Mouse (Mus musculus): Measurements from ENCODE around the gene Hoxa1.

The Hoxa1 gene

DNA sequence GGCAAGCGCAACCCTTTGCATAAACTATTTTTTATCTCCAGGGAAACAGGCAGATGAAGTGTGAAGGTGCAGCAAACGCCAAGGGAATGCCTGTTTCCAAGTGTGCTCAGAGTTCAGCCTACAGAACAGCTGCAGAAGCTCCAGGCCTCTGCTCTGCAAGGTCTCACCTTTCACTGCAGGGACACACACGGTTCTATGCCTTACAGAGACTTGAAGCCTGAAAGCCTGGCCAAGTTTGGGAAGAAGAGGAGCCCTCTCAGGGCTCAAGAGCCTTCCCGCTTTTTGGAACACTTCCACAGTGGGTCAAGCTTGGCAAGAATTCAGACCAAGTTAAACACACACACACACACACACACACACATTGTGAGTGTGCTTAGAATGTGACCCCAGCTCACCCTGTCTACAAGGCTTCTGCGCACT is 31.1 kb upstream of the Hoxa1 start:
- DNase-seq = no peak

DNA sequence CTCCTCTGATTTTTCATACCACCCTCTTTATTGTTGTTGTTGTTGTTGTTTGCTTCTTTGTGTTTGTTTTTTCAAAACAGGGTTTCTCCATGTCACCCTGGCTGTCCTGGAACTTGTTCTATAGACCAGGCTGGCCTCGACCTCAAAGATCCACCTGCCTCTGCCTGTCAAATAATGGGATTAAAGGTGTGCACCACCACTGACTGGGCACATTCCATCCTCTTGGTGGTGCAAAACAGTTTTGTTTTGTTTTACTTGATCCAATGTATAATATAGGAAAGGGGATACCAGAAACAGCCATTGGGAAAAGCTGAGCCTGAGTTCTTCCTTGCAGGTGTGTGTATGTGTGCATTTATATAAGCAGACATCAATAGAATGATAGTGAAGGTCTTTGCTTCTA is 28.4 kb upstream of the Hoxa1 start:
- no peak for DNase-seq

DNA sequence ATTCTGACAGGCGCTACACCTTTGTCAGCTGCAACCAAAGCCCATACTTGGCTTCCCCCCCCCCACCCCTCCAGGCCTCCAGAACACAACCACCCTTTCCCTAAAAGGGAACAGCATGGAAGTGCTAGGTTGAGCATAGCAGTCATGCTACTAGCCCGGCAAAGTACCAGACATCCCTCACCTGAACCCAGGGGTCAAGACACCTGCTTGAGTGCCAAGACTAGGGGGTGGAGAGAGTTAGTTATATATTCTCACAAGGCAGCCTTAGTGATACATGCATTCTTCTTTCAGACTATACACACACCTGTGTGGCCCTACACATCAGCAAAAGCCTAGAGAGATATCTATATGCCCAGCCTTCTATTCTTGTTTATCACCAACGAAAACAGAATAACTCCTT is 27.7 kb upstream of the Hoxa1 start:
- no peak for DNase-seq

DNA sequence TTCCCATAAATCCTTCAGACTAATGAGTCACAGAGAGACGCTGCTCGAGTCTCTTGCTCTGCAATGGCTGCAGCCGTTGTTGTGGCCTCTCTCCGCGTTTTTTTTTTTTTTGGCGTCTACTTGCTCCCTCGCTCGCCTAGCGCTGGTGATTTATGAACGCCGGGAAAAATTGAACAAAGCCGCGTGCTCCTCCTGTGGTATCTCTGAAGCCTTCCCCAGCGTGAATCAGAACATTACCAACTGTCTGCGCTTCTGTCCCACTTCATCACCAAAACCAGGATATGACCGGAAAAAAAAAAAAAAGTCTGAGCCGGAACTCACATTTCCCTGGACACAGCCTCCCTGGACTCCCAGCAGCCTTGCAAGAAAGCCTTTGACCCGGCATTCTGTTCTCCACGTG is 27.1 kb upstream of the Hoxa1 start:
- no peak for DNase-seq

DNA sequence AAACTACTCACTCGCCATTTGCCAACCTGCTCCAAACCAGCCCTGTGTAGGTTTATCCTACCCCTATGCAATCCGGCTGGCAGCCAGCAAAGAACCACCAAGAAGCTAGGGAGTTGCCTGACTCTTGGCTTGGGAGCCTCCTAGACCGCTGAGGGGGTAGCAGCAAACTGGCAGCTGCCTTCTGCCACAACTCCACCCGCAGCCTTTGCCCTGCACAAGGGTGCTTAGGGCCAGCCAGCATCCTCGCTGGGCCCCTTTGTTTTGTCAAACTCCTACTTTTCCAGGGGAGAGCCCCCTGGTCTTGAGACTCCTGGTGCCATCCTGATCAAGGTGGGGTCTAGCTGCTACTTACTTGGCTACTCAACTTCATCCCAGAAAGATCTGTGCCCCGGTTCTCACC is 26.6 kb upstream of the Hoxa1 start:
- no peak for DNase-seq

DNA sequence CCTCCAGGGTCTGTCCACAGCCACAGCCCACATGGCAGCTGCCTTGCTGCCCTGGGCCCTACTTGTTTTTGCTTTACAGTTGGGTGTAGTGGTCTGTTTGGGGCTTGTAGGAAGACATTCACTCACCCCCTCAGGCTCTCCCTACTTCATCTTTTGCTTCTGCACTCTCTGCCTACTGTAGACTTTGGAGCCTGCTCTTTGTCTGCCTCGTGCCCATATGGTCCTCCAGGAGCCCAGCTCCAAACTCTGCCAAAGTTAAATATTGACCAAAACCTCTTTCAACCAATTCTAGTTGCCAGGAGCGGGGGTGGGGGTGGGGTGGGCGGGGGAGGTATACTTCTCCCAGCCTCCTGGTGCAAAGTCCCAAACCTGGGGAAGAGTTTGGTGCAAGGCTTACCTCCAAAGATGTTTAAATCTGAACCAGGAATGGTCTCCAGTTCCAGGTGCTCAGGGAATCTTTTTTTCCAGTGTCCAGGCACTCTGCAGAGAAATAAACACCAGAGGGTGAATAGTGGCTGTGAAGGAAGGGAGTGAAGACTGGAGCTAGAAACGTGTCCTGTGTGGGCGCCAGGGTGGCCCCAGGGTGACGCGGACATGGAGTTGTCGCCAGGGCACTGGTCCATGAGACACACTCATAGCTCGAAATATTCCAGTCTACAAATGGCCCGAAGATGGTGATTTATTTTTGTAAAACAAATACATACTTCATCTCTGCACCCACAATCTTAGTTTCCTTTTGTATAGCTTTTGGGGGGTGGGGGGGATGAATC is 25.4 kb upstream of the Hoxa1 start:
- DNase-seq = no peak

DNA sequence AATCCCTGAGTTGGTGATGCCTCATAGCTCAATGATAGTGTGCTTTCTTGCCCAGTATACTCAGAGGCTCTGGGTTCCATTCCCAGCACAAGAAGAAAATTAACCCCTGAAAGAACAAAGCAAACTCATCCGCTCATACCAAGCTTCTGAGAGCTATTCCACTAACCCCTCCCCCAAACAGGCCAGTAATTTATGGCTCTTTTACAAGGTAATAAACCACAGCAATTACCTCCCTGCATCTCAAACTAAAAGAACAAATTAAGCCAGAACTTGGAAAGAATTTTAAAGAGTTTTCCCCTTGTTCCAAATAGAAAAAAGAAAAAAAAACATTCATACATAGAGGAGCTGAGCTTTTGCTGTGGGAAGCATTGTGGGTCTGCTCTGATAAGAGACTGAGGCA is 24.7 kb upstream of the Hoxa1 start:
- DNase-seq = no peak

DNA sequence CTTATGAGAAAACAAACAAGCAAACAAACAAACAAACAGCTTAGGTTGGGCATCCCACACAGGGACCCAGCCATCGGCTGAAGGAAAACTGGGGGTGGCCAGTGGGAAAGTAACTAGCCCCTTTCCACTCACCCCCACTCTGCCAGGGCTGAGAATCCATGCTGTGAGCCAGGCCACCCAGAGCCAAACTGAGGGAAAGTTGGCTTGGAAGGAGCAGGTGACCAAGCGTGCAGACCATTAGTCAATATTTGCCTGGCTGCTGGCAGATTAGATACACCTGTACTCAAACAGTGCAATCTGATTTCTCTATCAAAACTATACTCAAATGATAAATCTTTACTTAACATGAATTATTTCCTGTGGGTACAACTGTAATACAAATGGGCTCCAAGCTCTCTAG is 23.9 kb upstream of the Hoxa1 start:
- DNase-seq = no peak

DNA sequence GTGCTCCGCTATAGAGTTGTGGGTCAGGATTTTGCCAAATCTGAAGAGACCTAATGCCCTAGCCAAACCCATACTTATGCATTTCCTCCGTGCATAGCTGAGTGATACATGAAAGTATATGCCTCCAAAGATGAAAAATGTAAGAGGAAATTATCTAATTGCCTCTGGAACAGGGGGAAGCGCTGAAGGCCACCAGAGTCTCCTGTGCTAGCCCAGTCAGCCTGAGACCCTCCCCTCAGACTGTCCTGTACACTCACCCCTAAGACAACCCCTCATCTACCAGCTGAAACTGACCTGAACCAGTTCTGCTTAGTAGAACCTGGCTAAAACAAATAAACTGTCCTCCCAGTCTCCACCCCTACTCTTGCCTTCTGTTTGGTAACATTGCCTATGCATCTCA is 22.6 kb upstream of the Hoxa1 start:
- no peak for DNase-seq

DNA sequence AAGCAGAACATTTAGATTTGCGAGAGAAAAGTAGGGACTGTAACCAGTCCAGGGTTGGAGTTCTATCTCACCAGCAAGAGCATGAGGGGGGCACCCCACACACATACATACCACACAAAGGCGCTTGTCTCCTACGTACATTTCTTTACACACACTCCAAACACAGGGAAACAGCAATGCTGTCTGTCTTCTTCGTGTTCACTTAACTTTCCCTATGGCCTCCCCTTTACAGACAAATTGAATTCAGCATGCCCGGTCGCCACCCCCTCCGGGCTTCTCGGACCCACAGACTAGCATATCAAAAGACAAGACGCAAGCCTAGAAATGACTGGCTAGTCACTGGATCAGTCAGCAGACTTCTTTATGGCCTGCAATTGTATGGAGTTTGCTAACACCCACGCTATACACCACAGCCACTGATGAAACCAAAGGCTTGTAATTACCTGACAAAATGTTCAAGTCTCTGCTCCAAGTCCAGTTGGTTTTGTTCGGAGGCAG is 22.1 kb upstream of the Hoxa1 start:
- DNase-seq = no peak

DNA sequence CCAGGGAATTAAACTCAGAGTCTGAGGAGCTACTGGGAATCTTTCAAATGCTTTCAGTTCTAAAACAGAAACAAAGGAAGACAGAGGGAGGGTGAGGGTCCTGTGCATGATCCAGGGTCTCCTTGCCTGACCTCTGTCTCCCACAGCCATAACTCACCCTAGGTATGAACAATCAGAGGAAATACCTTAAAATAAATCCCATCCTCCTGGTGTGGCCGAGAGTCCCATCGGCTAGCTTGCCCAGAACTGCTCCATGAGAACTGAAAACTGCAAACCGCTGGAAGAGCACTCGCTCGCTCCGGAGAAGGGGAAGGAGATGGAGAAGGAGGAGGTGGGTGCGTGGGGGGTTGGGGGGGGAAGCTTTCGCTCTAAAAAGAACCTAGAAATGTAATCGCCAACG is 21.6 kb upstream of the Hoxa1 start:
- no peak for DNase-seq

DNA sequence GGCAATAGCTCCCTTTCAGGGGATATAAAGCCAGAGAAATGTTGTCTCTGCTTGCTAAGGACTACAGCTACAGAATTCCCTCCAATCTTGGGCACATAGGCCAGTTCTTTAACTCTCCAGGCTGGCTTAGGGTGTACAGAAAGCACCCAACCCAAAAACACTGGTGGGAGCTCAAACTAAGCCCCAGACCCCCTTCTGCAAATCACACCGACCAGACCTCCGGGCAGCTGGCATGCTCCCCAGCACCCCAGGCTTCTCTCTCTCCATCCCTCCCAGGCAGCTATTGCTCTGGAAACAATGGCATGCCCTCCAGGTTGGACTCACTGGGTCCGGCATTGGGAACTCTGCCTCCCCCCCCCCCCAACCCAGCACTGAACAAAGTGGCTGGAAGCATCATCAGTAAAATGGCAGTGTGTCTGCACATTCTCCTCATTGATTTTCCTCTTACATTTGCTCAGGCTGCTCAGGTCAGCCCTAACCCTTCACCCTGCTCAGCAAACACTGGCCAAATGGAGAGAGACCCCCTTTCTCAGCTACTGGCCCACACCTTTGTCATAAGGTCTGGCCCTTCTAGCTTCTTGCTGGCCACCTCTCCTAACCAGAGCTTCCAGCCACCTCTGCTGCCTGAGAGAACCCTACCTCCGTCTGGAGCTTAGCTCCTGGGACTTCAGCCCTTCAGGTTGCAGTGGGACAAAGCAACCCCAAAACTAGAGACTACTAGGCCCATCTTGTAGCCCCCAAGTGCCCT is 21.0 kb upstream of the Hoxa1 start:
- DNase-seq = no peak

DNA sequence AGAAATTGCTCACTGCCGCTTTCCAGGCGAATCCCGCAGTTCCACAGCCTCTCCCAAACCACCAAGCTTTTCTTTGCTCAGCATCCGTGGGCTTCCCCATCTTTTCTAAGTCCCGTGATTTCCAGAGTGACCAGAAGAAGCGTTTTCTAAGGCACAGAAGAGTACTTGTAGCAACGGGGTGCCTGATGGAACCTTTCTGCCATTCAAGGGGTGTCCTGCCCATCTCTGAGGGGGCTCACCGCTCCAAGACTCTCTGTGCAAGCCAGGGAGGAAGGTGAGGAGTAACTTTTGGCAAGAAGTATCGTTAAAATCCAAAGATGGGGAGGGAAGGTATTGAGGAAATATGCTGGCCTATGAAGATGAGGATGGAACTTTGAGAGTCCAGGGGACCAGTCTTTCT is 19.7 kb upstream of the Hoxa1 start:
- DNase-seq = no peak

DNA sequence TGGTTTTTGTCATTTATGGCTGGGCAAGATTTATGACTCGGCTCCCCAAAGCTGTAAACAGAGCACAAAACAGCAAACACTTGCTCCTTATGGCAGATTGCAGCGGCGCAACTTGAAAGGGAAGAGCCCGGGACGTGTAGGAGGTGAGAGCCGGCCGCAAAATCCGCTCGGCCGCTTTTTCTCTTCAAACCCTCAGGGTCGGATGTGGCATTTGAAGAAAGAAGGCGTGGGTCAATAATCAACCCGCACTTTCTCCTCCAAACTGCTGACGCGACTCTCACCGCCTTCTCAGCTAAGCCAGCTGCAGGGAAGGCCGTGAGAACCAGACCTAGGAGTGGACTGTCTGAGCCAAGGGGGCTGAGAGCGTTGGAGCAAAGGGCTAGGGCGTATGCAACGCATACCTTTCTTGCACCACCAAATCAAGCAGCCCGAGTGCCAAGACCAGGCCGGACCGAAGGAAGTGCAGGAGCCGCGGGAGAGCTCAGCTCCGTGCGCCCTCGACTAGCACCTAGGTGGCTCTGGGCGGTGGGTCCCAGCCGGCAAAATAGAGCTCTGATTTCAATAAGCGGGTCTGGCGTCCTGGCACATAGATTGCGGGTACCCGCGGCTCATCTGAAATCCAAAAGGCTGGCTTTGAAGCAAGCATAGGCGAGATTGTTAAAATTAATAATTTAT is 19.1 kb upstream of the Hoxa1 start, which contains the start of gene 5730596B20Rik:
Gene 5730596B20Rik, plus strand, starts transcription at position 438 of the 675 bp plus-strand sequence.
- DNase-seq = no peak

DNA sequence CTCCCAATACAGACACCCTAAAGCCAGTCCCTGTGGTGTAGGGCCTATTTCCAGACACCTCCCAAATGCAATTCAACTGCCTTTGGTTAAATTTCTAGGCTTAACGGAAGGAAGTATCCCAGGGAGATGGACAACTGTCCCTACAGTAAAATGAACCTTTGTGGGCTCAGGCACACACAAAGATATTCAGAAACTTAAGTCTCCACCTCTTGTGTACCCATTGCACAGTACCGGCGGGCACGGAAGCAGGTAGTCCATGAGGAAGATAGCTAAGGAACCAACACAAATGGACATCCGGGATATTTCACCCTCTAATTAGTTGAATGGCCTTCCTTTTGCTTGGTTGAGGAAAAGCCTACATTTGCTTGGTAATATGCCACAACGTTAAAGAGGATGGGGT is 18.3 kb upstream of the Hoxa1 start:
- DNase-seq = no peak

DNA sequence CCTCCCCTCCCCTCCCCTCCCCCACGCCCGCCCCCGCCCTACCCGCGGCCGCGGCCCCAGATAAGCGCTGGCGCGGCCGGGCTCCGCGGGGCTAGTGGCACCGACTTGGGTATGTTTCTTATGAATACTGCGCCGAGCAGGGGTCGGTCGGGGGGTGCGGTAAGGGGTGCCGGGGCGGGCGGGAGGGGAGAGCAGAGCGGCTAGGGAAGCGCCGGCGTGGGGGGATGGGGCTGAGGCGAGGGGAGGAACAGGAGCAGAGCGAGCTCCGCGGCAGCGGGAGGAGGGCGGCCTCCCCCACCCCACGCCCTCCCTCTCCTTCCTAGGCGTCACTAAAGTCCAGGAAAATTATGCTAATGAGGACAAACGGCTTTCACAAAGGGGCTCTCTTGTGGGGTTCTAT is 17.7 kb upstream of the Hoxa1 start:
- no peak for DNase-seq

DNA sequence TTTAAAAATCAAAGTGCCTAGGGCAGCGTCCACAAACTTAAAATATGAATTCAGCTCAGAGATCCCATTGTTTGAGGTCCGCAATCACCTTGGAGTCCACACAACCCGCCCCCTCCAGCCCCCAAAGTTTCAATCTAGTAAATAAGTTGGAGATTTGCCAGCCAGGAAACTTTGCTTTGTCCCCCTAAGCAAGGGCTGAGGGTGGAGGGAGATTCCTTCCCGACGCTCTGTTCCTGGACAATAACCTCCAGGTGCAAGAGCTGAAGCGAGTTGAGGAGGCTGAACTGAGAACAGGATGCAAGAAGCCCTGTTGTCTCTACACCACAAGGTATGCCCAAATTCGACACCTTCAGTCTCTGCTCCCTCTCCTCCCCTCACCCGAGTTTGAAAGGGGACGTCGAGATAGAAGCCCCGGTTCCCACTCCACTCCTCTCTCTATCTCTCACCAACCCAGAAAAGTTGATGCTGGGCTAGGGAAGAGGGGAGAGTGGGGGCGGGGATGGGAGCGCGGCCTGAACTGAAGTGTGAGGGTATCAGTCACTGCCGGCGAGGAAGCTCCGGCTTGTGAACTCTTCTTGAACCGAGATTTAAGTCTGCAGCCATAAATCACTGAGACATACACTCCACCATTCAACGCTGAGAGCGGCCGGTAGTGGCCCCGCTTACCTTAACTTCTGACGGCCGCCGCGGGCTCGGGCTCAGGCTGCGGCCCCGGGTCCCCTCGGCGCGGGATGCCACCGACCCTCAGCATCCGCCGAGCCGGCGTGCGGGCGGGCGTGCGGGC is 17.0 kb upstream of the Hoxa1 start:
- no peak for DNase-seq

DNA sequence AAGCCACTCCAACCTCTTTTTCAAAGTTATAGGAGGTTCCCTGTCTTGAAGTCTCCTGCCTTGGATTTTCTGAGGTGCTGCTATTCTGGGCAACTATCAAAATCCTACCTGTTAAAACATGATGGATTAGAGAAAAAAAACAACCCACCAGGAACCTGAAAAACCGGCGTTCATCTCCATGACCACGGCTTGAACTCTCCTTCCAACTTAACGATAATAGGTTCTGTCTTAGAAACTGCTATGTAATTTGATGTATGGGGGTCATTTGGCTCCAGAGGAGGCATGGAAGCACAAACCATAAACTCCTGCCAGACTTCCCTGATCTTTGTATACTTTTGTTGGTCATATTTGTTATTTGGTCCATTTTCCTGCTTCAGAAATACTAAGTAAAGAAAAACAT is 15.5 kb upstream of the Hoxa1 start:
- no peak for DNase-seq

DNA sequence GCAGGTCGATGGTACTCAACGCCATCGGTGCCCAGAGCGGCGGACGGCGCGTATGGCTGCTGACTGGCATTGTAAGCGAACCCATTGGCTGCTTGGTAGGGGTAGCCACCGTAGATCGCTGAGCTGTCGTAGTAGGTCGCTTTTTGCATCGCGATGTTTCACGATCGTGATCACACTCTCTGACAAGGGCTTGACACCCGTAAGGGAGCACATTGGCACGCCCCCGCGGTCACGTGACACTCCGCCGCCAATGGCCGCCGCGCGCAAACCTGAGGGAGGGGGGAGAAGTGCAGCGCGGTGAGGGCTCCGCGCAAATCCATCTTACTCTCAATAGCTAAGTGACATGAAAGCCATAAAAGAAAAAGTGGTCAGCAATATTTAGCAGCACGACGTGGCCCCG is 14.4 kb upstream of the Hoxa1 start:
- no peak for DNase-seq

DNA sequence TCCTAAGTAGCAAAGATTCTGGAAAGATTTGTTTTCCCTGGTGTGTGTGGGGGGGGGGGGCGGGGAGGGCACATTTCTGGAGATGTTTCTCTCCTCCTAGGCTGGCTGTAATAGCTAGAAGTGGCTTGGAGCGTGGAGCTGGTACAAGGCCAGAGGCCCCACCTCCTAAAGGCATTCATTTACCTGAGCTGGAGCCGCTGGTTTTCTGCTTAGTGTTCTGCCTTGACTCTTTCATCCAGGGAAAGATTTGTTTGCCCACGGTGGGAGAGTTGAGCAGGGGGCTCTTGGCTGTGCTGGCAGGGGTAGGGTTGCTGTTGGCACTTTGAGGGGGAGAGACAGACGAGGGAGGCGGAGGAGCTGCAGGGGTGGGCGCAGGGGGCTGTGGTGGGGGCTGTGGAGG is 13.8 kb upstream of the Hoxa1 start:
- DNase-seq = no peak

DNA sequence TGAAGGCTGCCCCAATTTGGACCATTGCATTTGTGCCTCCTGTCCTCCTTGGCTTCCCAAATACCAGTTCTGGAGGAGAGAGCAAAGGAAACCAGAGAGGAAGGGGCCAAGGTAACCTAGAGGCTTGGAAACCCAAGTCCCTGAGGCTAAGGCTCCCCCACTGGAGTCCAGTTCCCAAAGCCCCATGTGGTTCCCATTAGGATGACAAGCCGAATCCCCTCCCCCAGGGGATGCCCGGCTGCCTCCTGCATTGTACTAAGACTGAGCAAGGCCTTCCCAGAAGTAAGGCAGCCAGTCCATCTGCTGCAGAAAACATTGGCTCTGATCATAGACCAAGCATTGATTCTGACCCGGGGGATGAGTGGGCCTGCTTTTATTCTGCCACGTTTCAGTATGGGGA is 13.2 kb upstream of the Hoxa1 start:
- no peak for DNase-seq

DNA sequence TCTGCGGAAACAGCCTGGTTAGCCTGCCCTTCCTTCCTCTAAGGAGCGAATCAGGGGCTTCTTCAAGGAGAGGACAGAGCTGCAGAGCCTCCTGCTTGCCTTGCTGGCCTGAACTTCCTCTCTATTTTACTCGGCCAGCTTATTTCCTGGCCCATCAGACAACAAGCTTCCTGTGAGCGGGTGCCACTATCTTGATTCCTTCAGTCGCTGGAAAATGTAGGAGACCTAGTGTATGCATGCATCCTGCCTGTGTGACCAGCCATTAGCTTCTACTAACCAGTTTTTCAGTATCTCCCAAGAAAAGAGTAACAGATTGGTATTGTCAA is 12.7 kb upstream of the Hoxa1 start:
- no peak for DNase-seq
